Comparison of ENCODE assay signal across 7 mouse cellular contexts in the genomic region with DNA sequence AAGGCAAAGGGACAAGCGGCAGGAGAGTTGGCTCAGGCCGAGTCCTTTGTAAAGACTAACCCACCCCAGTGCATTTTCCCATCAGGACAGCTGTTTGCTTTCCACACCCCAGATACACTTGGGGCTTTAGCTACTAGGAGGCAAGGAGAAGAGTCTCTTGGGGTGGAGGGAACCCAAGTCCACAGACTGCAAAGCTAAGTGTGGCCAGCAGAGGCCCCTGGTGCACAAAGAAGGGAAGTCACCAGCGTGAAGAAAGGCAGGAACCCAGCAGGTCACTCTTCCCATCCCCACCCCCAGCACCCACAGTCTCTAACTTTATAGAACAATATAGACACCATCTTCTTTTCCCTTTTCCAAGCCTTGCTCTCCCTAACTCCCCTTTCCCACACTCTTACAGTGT. TPM values are rescaled to one million over a fixed set of nuclear protein-coding genes. Genes with fewer than 3 reads are reported as not detected.
DNase-seq lines count a peak whose midpoint lies in the region; ATAC-seq and TF ChIP-seq lines count a peak whose summit lies in the region.

No protein-coding gene starts in this region.

- H3K9me3 ChIP-seq in kidney, embryonic 15.5 days (replicated peaks), result no peaks in the 10 kb centered on the region
- H3K9me3 ChIP-seq in MEL (replicated peaks; ENCODE audit: insufficient read depth, low read length), result no peaks in the 10 kb centered on the region
- no peaks in the 10 kb centered on the region for H3K9me3 ChIP-seq in midbrain, embryonic 11.5 days (ENCODE audit: control insufficient read depth, low read length)

- peak; percentile 39 to 46 (median 39) for TF ChIP-seq CTCF in MEL (IDR thresholded peaks at IDR 0.05 in 2 of 3, conservative IDR thresholded peaks at IDR 0.05 in 1 of 3; ENCODE audit: control insufficient read depth in 1 of 3, insufficient read depth in 1 of 3, low read depth in 2 of 3, low read length in 3 of 3, poor library complexity in 1 of 3, severe bottlenecking in 1 of 3)

- no peak overlapping the region for H3K4me3 ChIP-seq in kidney, embryonic 15.5 days (replicated peaks)
- no peak overlapping the region for H3K4me3 ChIP-seq in MEL (ENCODE audit: control insufficient read depth in 1 of 2, insufficient read depth in 1 of 2, low read depth in 2 of 2, low read length in 2 of 2)
- H3K4me3 ChIP-seq in midbrain, embryonic 11.5 days (ENCODE audit: low read depth, low read length), result no peak overlapping the region

- 43% methylated on average over 3 of the region's 3 CpGs for WGBS in kidney, embryonic 15.5 days
- WGBS in midbrain, embryonic 11.5 days, result 31% methylated on average over 3 of the region's 3 CpGs

- peaks cover 5% of the 10 kb centered on the region; the same call in 1 of the 2 replicates for H3K27me3 ChIP-seq in kidney, embryonic 15.5 days
- peaks cover 0 to 5% of the 10 kb centered on the region in 2 experiments; a peak in 3 of 4 replicates for H3K27me3 ChIP-seq in MEL (ENCODE audit: control insufficient read depth in 1 of 2, insufficient read depth in 2 of 2, low read length in 2 of 2)
- H3K27me3 ChIP-seq in midbrain, embryonic 11.5 days (ENCODE audit: control insufficient read depth, insufficient read depth, low read length), result no peaks in the 10 kb centered on the region

- peak; percentile 28 for TF ChIP-seq RAD21 in MEL (IDR thresholded peaks at IDR 0.05; ENCODE audit: low read depth, low read length)

- H3K4me1 ChIP-seq in kidney, embryonic 15.5 days, result peaks cover 16% of the 10 kb centered on the region
- H3K4me1 ChIP-seq in MEL (ENCODE audit: control insufficient read depth in 1 of 2, insufficient read depth in 2 of 2, low read length in 2 of 2), result no peaks in the 10 kb centered on the region
- peaks cover 11% of the 10 kb centered on the region for H3K4me1 ChIP-seq in midbrain, embryonic 11.5 days (ENCODE audit: control insufficient read depth, insufficient read depth, low read length)

- no peaks in the 10 kb centered on the region for H3K36me3 ChIP-seq in kidney, embryonic 15.5 days
- no peaks in the 10 kb centered on the region for H3K36me3 ChIP-seq in MEL (ENCODE audit: control insufficient read depth in 1 of 2, insufficient read depth in 2 of 2, low read length in 2 of 2)
- H3K36me3 ChIP-seq in midbrain, embryonic 11.5 days (ENCODE audit: control insufficient read depth, insufficient read depth, low read length), result no peaks in the 10 kb centered on the region

- no peaks in the 10 kb centered on the region for H3K79me2 ChIP-seq in MEL (ENCODE audit: control insufficient read depth, insufficient read depth, low read length, poor library complexity)

- H3K9ac ChIP-seq in kidney, embryonic 15.5 days, result no peak overlapping the region
- H3K9ac ChIP-seq in MEL (ENCODE audit: control insufficient read depth, low read depth, low read length, poor library complexity, severe bottlenecking), result no peak overlapping the region
- no peak overlapping the region for H3K9ac ChIP-seq in midbrain, embryonic 11.5 days (ENCODE audit: low read length)

- no peak for ATAC-seq in kidney, embryonic 15.5 days (replicated peaks; ENCODE audit: low FRiP score)
- peak; percentile 49; the same call in 1 of the 2 replicates for ATAC-seq in erythroid progenitor cell, adult 5-6 weeks (replicated peaks; ENCODE audit: low FRiP score, poor library complexity, severe bottlenecking)
- no peak for ATAC-seq in midbrain, embryonic 11.5 days (ENCODE audit: low FRiP score)

- no peak for TF ChIP-seq EP300 in MEL (IDR thresholded peaks at IDR 0.05; ENCODE audit: low read depth in 1 of 2, low read length in 2 of 2)

- no peak for TF ChIP-seq POLR2A in MEL (IDR thresholded peaks at IDR 0.05; ENCODE audit: control insufficient read depth in 1 of 2, insufficient read depth in 1 of 2, low read depth in 1 of 2, low read length in 2 of 2, poor library complexity in 1 of 2)

- DNase-seq in kidney, postnatal 14 days, result peak; percentile 23
- peak; percentile 32 for DNase-seq in MEL (ENCODE audit: low read depth, low spot score)
- peak; percentile 58 to 67 for DNase-seq in spleen, postnatal 36 days (ENCODE audit: low spot score in 2 of 2)
- no peak for DNase-seq in cerebellum, adult 9-11 months
- no peak for DNase-seq in midbrain, embryonic 11.5 days (ENCODE audit: low spot score, missing footprints)

- no peak overlapping the region for H3K27ac ChIP-seq in kidney, embryonic 15.5 days
- H3K27ac ChIP-seq in MEL (ENCODE audit: control insufficient read depth, low read depth, low read length), result no peak overlapping the region
- H3K27ac ChIP-seq in midbrain, embryonic 11.5 days (ENCODE audit: low read depth, low read length), result no peak overlapping the region

- H3K4me2 ChIP-seq in kidney, embryonic 15.5 days, result no peak overlapping the region
- H3K4me2 ChIP-seq in midbrain, embryonic 11.5 days, result no peak overlapping the region

TF ChIP-seq in MEL, 35 proteins besides CTCF, POLR2A, EP300 and RAD21:
- TF ChIP-seq SMC3 (IDR thresholded peaks at IDR 0.05; ENCODE audit: low read depth, low read length), result peak; percentile 31; the same call in 1 of the 2 replicates
- TF ChIP-seq TCF12 (IDR thresholded peaks at IDR 0.05; ENCODE audit: low read depth, low read length), result no peak

RNA-seq across cellular contexts. Expression of a gene that starts 9.4 kb away (rescaled TPM):
- 395 and 406 TPM in 2 replicates for polyA plus RNA-seq in kidney, embryonic 15.5 days (2015; fragmentation: Nextera tagmentation; extraction: Ambion mirVana)
- 131 and 159 TPM in 2 replicates for total RNA-seq in MEL (2012; rRNA removed)
- 100 to 1,000 TPM in 1 of 2 experiments, not detected in 1; 245 TPM for polyA plus RNA-seq in MEL (2012; ENCODE audit: insufficient read depth in 1 of 2, insufficient read length in 2 of 2, low read depth in 1 of 2, low replicate concordance in 2 of 2, missing spikeins in 1 of 2)
- 63.4 and 72.5 TPM in 2 replicates for total RNA-seq in erythroid progenitor cell, adult 5-6 weeks (2015; ENCODE audit: low replicate concordance)
- 62.3 and 78.6 TPM in 2 replicates for total RNA-seq in erythroid progenitor cell, adult 5-6 weeks (2017; ENCODE audit: low replicate concordance)
- 677 and 693 TPM in 2 replicates for polyA plus RNA-seq in midbrain, embryonic 11.5 days (2014; fragmentation: Nextera tagmentation; extraction: Ambion mirVana)

RNA-seq across cellular contexts. Expression of a gene that starts 33.2 kb away (rescaled TPM):
- 2.1 and 2.4 TPM in 2 replicates for polyA plus RNA-seq in kidney, embryonic 15.5 days (2015; fragmentation: Nextera tagmentation; extraction: Ambion mirVana)
- not detected in 2 replicates for total RNA-seq in MEL (2012; rRNA removed)
- polyA plus RNA-seq in MEL (2012; ENCODE audit: insufficient read depth in 1 of 2, insufficient read length in 2 of 2, low read depth in 1 of 2, low replicate concordance in 2 of 2, missing spikeins in 1 of 2), result not detected
- 9.2 and 11.9 TPM in 2 replicates for total RNA-seq in erythroid progenitor cell, adult 5-6 weeks (2015; ENCODE audit: low replicate concordance)
- 3.1 and 10.2 TPM in 2 replicates for total RNA-seq in erythroid progenitor cell, adult 5-6 weeks (2017; ENCODE audit: low replicate concordance)
- polyA plus RNA-seq in midbrain, embryonic 11.5 days (2014; fragmentation: Nextera tagmentation; extraction: Ambion mirVana), result 0.43 and 0.60 TPM in 2 replicates

Comparison
In these comparisons a context has a peak if more than half of its experiments do, and no peak if none do; other contexts are left out.
1. DNase-seq: peak in kidney, postnatal 14 days (single experiment), MEL (single experiment) and spleen, postnatal 36 days (2 of 2); none in cerebellum, adult 9-11 months (single experiment) and midbrain, embryonic 11.5 days (single experiment).